In the genomic region with DNA sequence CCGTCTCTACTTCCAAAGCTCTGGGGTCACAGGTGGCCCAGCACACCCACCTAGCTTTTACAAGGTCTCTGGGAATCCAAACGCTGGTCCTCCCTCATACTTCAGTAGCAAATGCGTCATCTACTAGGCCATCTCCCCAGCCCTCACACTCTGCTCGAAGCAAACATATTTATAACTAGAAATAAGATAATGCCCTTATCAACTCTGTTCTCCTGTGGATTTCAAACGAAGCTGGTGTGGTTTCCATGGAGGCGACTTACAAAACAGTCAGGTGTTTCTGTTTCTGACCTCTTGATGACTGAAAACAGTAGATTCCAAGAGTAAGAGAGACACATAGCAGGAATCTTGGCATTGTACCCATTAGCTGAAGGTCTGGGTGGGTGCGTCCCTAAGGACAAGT, we compare ENCODE assay signal across 25 mouse cellular contexts. TPM values are rescaled to one million over a fixed set of nuclear protein-coding genes. Genes with fewer than 3 reads are reported as not detected.
A peak's percentile ranks its signal among the peaks of the same experiment; 100 is the strongest.
DNase-seq lines count a peak whose midpoint lies in the region; ATAC-seq and TF ChIP-seq lines count a peak whose summit lies in the region.
"Had no signal": no experiment of that assay in that cellular context is flagged by ENCODE, and none has a peak within 500 bp of the region (broad histone marks: within the 10 kb centered on the region; RNA-seq: fewer than 3 reads in every experiment).

No protein-coding gene starts in this region.

- peaks cover 17% of the 10 kb centered on the region; the same call in 1 of the 2 replicates for H3K4me1 ChIP-seq in liver, embryonic 13.5 days (replicated peaks)
- H3K4me1 ChIP-seq in liver, postnatal 0 days (ENCODE audit: insufficient read depth) = no peaks in the 10 kb centered on the region
- H3K4me1 ChIP-seq in lung, adult 2 months (ENCODE audit: control insufficient read depth, insufficient read depth, low read length) = no peaks in the 10 kb centered on the region
- peaks cover 8% of the 10 kb centered on the region for H3K4me1 ChIP-seq in hindbrain, embryonic 12.5 days

- no peak for TF ChIP-seq POLR2A in lung, adult 2 months (IDR thresholded peaks at IDR 0.05; ENCODE audit: borderline replicate concordance, extremely low read depth, low read depth, low read length)

- no peaks in the 10 kb centered on the region for H3K9me3 ChIP-seq in liver, embryonic 13.5 days (replicated peaks)
- no peaks in the 10 kb centered on the region for H3K9me3 ChIP-seq in liver, postnatal 0 days (ENCODE audit: low read length)
- H3K9me3 ChIP-seq in hindbrain, embryonic 12.5 days (replicated peaks) = no peaks in the 10 kb centered on the region
- H3K9me3 ChIP-seq: forebrain, embryonic 10.5 days; forebrain, embryonic 13.5 days; G1E; hindbrain, embryonic 10.5 days had no signal

- H3K4me2 ChIP-seq in liver, embryonic 13.5 days = no peak overlapping the region
- no peak overlapping the region for H3K4me2 ChIP-seq in liver, postnatal 0 days (ENCODE audit: low read depth, low read length)
- no peak overlapping the region for H3K4me2 ChIP-seq in hindbrain, embryonic 12.5 days (replicated peaks)
- H3K4me2 ChIP-seq: forebrain, embryonic 13.5 days; heart, embryonic 11.5 days; hindbrain, embryonic 14.5 days had no signal

- H3K27ac ChIP-seq in liver, embryonic 13.5 days = no peak overlapping the region
- no peak overlapping the region for H3K27ac ChIP-seq in liver, postnatal 0 days (ENCODE audit: low read depth)
- no peak overlapping the region for H3K27ac ChIP-seq in hindbrain, embryonic 12.5 days
- H3K27ac ChIP-seq: forebrain, embryonic 10.5 days; forebrain, embryonic 13.5 days; hindbrain, embryonic 10.5 days; hindbrain, embryonic 14.5 days; hindbrain, postnatal 0 days had no signal

- H3K9ac ChIP-seq in liver, embryonic 13.5 days = no peak overlapping the region
- no peak overlapping the region for H3K9ac ChIP-seq in liver, postnatal 0 days (replicated peaks)
- H3K9ac ChIP-seq in hindbrain, embryonic 12.5 days = no peak overlapping the region
- H3K9ac ChIP-seq: forebrain, embryonic 13.5 days; hindbrain, embryonic 14.5 days had no signal

- ATAC-seq in liver, embryonic 13.5 days (ENCODE audit: low read depth) = peak; percentile 55
- no peak for ATAC-seq in liver, postnatal 0 days
- peak; percentile 84 for ATAC-seq in megakaryocyte progenitor cell, adult 5-6 weeks (replicated peaks; ENCODE audit: poor library complexity)
- no peak for ATAC-seq in hindbrain, embryonic 12.5 days (ENCODE audit: low FRiP score)
- ATAC-seq: activated CD4-positive, CD25-positive, alpha-beta regulatory T cell, adult 4 months; forebrain, embryonic 13.5 days; forebrain, embryonic 16.5 days; hindbrain, postnatal 0 days had no signal

- DNase-seq in liver, embryonic 13.5 days = no peak
- no peak for DNase-seq in liver, postnatal 0 days
- DNase-seq in lung, postnatal 25 days (ENCODE audit: low spot score) = peak; percentile 1
- DNase-seq in lung, adult 2 months = no peak
- DNase-seq in 3T3-L1 (ENCODE audit: low read depth, low spot score) = peak; percentile 48
- DNase-seq in adrenal gland, adult 8-10 months = no peak
- DNase-seq: adrenal gland, postnatal 10 days; adrenal gland, postnatal 36 days; B cell, adult 2 months; cerebellum, adult 18-20 months; cerebellum, adult 9-10 months; cerebellum, postnatal 14 days; gastrocnemius, postnatal 14 days had no signal

- TF ChIP-seq EP300 in liver, postnatal 0 days (IDR thresholded peaks at IDR 0.05; ENCODE audit: low read depth) = no peak

- TF ChIP-seq CTCF in liver, postnatal 0 days (IDR thresholded peaks at IDR 0.05; ENCODE audit: low read depth) = no peak
- TF ChIP-seq CTCF in lung, adult 2 months (IDR thresholded peaks at IDR 0.05; ENCODE audit: insufficient read depth, low read length) = no peak

- no peaks in the 10 kb centered on the region for H3K27me3 ChIP-seq in liver, embryonic 13.5 days
- no peaks in the 10 kb centered on the region for H3K27me3 ChIP-seq in liver, postnatal 0 days (ENCODE audit: insufficient read depth, low read length)
- H3K27me3 ChIP-seq in hindbrain, embryonic 12.5 days = no peaks in the 10 kb centered on the region
- H3K27me3 ChIP-seq: CH12.LX; forebrain, embryonic 13.5 days had no signal

- H3K36me3 ChIP-seq in liver, embryonic 13.5 days = no peaks in the 10 kb centered on the region
- no peaks in the 10 kb centered on the region for H3K36me3 ChIP-seq in liver, postnatal 0 days (replicated peaks; ENCODE audit: insufficient read depth, low read length)
- no peaks in the 10 kb centered on the region for H3K36me3 ChIP-seq in hindbrain, embryonic 12.5 days
- H3K36me3 ChIP-seq: forebrain, embryonic 10.5 days; G1E; hindbrain, embryonic 10.5 days had no signal

- WGBS in liver, embryonic 13.5 days (ENCODE audit: insufficient replicate concordance) = 37% methylated on average over 7 of the region's 7 CpGs
- WGBS in liver, postnatal 0 days (ENCODE audit: insufficient replicate concordance) = 64% methylated on average over 7 of the region's 7 CpGs
- 72% methylated on average over 7 of the region's 7 CpGs for WGBS in lung, adult 2 months
- WGBS in hindbrain, embryonic 12.5 days = 84% methylated on average over 7 of the region's 7 CpGs

- no peak overlapping the region for H3K4me3 ChIP-seq in liver, embryonic 13.5 days (replicated peaks)
- H3K4me3 ChIP-seq in liver, postnatal 0 days (ENCODE audit: low read depth, low read length) = no peak overlapping the region
- H3K4me3 ChIP-seq in lung, adult 2 months (replicated peaks; ENCODE audit: extremely low read depth, low read depth, low read length) = no peak overlapping the region
- H3K4me3 ChIP-seq in hindbrain, embryonic 12.5 days = no peak overlapping the region
- H3K4me3 ChIP-seq: forebrain, embryonic 10.5 days; forebrain, embryonic 13.5 days; hindbrain, embryonic 10.5 days had no signal

RNA-seq across cellular contexts. Expression of a gene that starts 6.1 kb away (rescaled TPM):
- 2.4 and 3.0 TPM in 2 replicates for polyA plus RNA-seq in liver, embryonic 13.5 days (2015; fragmentation: Nextera tagmentation; extraction: Ambion mirVana)
- 1.6 and 1.9 TPM in 2 replicates for polyA plus RNA-seq in liver, postnatal 0 days (2015; fragmentation: Nextera tagmentation; extraction: Ambion mirVana)
- polyA plus RNA-seq in lung, adult 2 months (2012; rRNA removed) = 9.2 and 9.7 TPM in 2 replicates
- total RNA-seq in megakaryocyte progenitor cell, adult 5-6 weeks (2015) = 5.7 and 6.2 TPM in 2 replicates
- total RNA-seq in megakaryocyte progenitor cell, adult 5-6 weeks (2017) = 5.3 and 7.2 TPM in 2 replicates
- total RNA-seq in adrenal gland, adult 8-10 months (2022) = 10 to 100 TPM; 14.9 to 20.2 (median 18.8) TPM
- polyA plus RNA-seq in hindbrain, embryonic 12.5 days (2016; fragmentation: Nextera tagmentation; extraction: Ambion mirVana) = 15.8 and 20.7 TPM in 2 replicates

Comparison
In these comparisons a context has a peak if more than half of its experiments do, and no peak if none do; other contexts are left out.
1. ATAC-seq: peak in liver, embryonic 13.5 days (single experiment) and megakaryocyte progenitor cell, adult 5-6 weeks (single experiment); none in liver, postnatal 0 days (single experiment) and hindbrain, embryonic 12.5 days (single experiment).
2. DNase-seq: peak in lung, postnatal 25 days (single experiment) and 3T3-L1 (single experiment); none in liver, embryonic 13.5 days (single experiment), liver, postnatal 0 days (single experiment), lung, adult 2 months (single experiment) and adrenal gland, adult 8-10 months (single experiment).